Comparison of ENCODE assay signal across 28 mouse cellular contexts in the genomic region with DNA sequence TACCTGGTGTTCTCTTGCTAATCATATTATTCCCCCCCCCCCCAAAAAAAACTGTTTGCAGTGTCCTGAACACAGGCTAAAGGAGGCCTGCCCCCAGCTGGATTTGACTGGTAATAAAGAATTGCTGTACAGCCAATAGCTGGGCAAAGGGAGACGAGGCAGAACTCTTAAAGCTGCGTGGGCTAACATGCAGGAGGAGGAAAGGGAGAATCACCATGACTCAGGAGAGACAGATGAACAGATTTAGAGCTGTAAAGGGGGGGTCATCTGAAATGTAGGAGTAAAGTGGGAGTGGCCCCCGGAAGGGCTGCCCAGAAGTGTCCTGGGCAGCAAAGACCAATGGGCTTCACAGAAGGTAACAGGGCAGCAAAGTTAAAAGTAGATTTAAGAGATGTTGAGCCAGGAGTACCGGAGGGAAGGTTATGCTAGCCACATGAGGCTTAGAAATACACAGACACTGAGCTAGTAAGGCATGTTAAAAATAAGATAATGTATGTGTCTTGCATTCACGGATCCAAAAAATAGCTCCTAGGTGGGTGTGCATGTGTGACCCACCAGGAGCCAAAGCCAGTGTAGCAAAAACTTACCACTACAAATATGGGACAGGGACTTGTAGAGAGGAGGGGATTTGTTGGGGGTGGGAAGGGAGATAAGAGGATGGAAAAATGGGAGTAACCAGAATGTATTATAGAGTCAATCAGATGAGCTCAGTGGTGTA. TPM values are rescaled to one million over a fixed set of nuclear protein-coding genes. Genes with fewer than 3 reads are reported as not detected.
DNase-seq lines count a peak whose midpoint lies in the region; ATAC-seq lines count a peak whose summit lies in the region.
"Had no signal": no experiment of that assay in that cellular context is flagged by ENCODE, and none has a peak within 500 bp of the region (broad histone marks: within the 10 kb centered on the region; RNA-seq: fewer than 3 reads in every experiment).

No protein-coding gene starts in this region.

- no peaks in the 10 kb centered on the region for H3K27me3 ChIP-seq in kidney, embryonic 15.5 days
- H3K27me3 ChIP-seq: CH12.LX; heart, embryonic 15.5 days; hindbrain, embryonic 12.5 days; liver, embryonic 15.5 days had no signal

- no peaks in the 10 kb centered on the region; the same call in 1 of the 2 replicates for H3K36me3 ChIP-seq in kidney, embryonic 15.5 days
- H3K36me3 ChIP-seq: heart, embryonic 15.5 days; hindbrain, embryonic 12.5 days; liver, embryonic 15.5 days had no signal

- H3K4me2 ChIP-seq in kidney, embryonic 15.5 days = no peak overlapping the region
- H3K4me2 ChIP-seq: heart, embryonic 15.5 days; hindbrain, embryonic 12.5 days; liver, embryonic 15.5 days; lung, embryonic 14.5 days; midbrain, embryonic 11.5 days had no signal

- ATAC-seq in granulocyte monocyte progenitor cell, adult 5-6 weeks (replicated peaks; ENCODE audit: poor library complexity, severe bottlenecking) = no peak
- no peak for ATAC-seq in megakaryocyte-erythroid progenitor cell, adult 5-6 weeks (replicated peaks; ENCODE audit: low FRiP score, low TSS enrichment, poor library complexity, severe bottlenecking)
- ATAC-seq in kidney, embryonic 15.5 days (replicated peaks; ENCODE audit: low FRiP score) = no peak
- ATAC-seq: forebrain, embryonic 14.5 days; intestine, embryonic 16.5 days; midbrain, embryonic 16.5 days had no signal

- no peak overlapping the region for H3K27ac ChIP-seq in kidney, embryonic 15.5 days
- H3K27ac ChIP-seq: heart, embryonic 15.5 days; hindbrain, embryonic 12.5 days; liver, embryonic 15.5 days had no signal

- no peak overlapping the region for H3K9ac ChIP-seq in kidney, embryonic 15.5 days
- H3K9ac ChIP-seq: heart, embryonic 15.5 days; hindbrain, embryonic 12.5 days; liver, embryonic 15.5 days; lung, embryonic 14.5 days had no signal

- H3K4me3 ChIP-seq in kidney, embryonic 15.5 days (replicated peaks) = no peak overlapping the region
- H3K4me3 ChIP-seq: heart, embryonic 15.5 days; hindbrain, embryonic 12.5 days; liver, embryonic 15.5 days had no signal

- H3K4me1 ChIP-seq in kidney, embryonic 15.5 days = no peaks in the 10 kb centered on the region
- H3K4me1 ChIP-seq: heart, embryonic 15.5 days; hindbrain, embryonic 12.5 days; liver, embryonic 15.5 days had no signal

- peak; percentile 39 for DNase-seq in left cerebral cortex, adult 11 months (ENCODE audit: low spot score)
- DNase-seq in left cerebral cortex, postnatal 4 days = no peak
- peak; percentile 84 for DNase-seq in brain, adult 2 months (ENCODE audit: low read depth, low spot score)
- DNase-seq in frontal cortex, postnatal 36 days (ENCODE audit: low spot score in 2 of 2) = peak; percentile 22 to 59
- peak; percentile 18 for DNase-seq in right cerebral cortex, postnatal 14 days
- DNase-seq: adrenal gland, adult 8-10 months; B cell, adult 2 months; cerebellum, adult 8-10 months; cerebellum, postnatal 25 days; gastrocnemius, postnatal 10 days; kidney, adult 8-10 months; kidney, postnatal 10 days; layer of hippocampus, postnatal 36 days; liver; lung, embryonic 14.5 days; lung, postnatal 14 days; thymus, postnatal 4 days had no signal

- intact Hi-C loops in left cerebral cortex, postnatal 4 days (cut with DNase I) = loop anchor here (5.0 kb wide), 1 partner anchor 41 kb away; a partner anchor contains a TSS

- WGBS in kidney, embryonic 15.5 days = 77% methylated on average over 5 of the region's 5 CpGs

- no peaks in the 10 kb centered on the region for H3K9me3 ChIP-seq in kidney, embryonic 15.5 days (replicated peaks)
- H3K9me3 ChIP-seq: heart, embryonic 15.5 days; hindbrain, embryonic 12.5 days; liver, embryonic 15.5 days had no signal

RNA-seq across cellular contexts. Expression of a gene that starts 40.7 kb away (rescaled TPM):
- 10 to 100 TPM; 43.8 to 46.8 TPM for total RNA-seq in left cerebral cortex, postnatal 4 days (2021)
- total RNA-seq in granulocyte monocyte progenitor cell, adult 5-6 weeks (2014; fragmentation: Nextera tagmentation) = 2.0 and 4.0 TPM in 2 replicates
- total RNA-seq in granulocyte monocyte progenitor cell, adult 5-6 weeks (2017) = 0.67 and 0.95 TPM in 2 replicates
- total RNA-seq in megakaryocyte-erythroid progenitor cell, adult 5-6 weeks (2014; fragmentation: Nextera tagmentation) = 1.1 and 2.3 TPM in 2 replicates
- total RNA-seq in megakaryocyte-erythroid progenitor cell, adult 5-6 weeks (2017) = 0.19 and 2.2 TPM in 2 replicates
- 9.1 and 9.6 TPM in 2 replicates for polyA plus RNA-seq in kidney, embryonic 15.5 days (2015; fragmentation: Nextera tagmentation; extraction: Ambion mirVana)

Comparison
In these comparisons a context has a peak if more than half of its experiments do, and no peak if none do; other contexts are left out.
1. RNA of a gene that starts 40.7 kb away (total RNA-seq): 43.8 to 46.8 TPM in left cerebral cortex, postnatal 4 days; 0.19 to 2.3 TPM in megakaryocyte-erythroid progenitor cell, adult 5-6 weeks and 0.67 to 4.0 TPM in granulocyte monocyte progenitor cell, adult 5-6 weeks; every median in the first group is over 4 times any median in the second.